Comparison of ENCODE assay signal across 26 mouse cellular contexts in genomic region chr9:97069911-97070310, GRCm38 (mm10). TPM values are rescaled to one million over a fixed set of nuclear protein-coding genes. Genes with fewer than 3 reads are reported as not detected.
DNase-seq lines count a peak whose midpoint lies in the region; ATAC-seq and TF ChIP-seq lines count a peak whose summit lies in the region.
"Had no signal": no experiment of that assay in that cellular context is flagged by ENCODE, and none has a peak within 500 bp of the region (broad histone marks: within the 10 kb centered on the region; RNA-seq: fewer than 3 reads in every experiment).

No protein-coding gene starts in this region.

- 0 out of 2 replicates have a peak, but pooled peaks have one; percentile 34 for ATAC-seq in intestine, embryonic 16.5 days
- no peak for ATAC-seq in intestine, postnatal 0 days
- no peak for ATAC-seq in midbrain, embryonic 11.5 days (ENCODE audit: low FRiP score)
- no peak for ATAC-seq in midbrain, embryonic 15.5 days (replicated peaks)
- no peak for ATAC-seq in activated CD4-positive, CD25-positive, alpha-beta regulatory T cell, adult 4 months
- ATAC-seq: forebrain, embryonic 14.5 days; forebrain, embryonic 16.5 days; Patski had no signal

- no peaks in the 10 kb centered on the region for H3K4me1 ChIP-seq in intestine, embryonic 16.5 days (ENCODE audit: control insufficient read depth, insufficient read depth, low read length)
- H3K4me1 ChIP-seq in intestine, postnatal 0 days (replicated peaks; ENCODE audit: control insufficient read depth, insufficient read depth, low read length): no peaks in the 10 kb centered on the region
- H3K4me1 ChIP-seq in midbrain, embryonic 11.5 days (ENCODE audit: control insufficient read depth, insufficient read depth, low read length): peaks cover 6% of the 10 kb centered on the region
- H3K4me1 ChIP-seq in midbrain, embryonic 15.5 days: 0 out of 2 replicates have a peak, but pooled peaks cover 3% of the 10 kb centered on the region
- H3K4me1 ChIP-seq: embryonic facial prominence, embryonic 12.5 days; embryonic facial prominence, embryonic 15.5 days had no signal

- H3K9me3 ChIP-seq in intestine, embryonic 16.5 days (ENCODE audit: control insufficient read depth, low read length): no peaks in the 10 kb centered on the region
- H3K9me3 ChIP-seq in intestine, postnatal 0 days (ENCODE audit: control insufficient read depth): no peaks in the 10 kb centered on the region
- H3K9me3 ChIP-seq in midbrain, embryonic 11.5 days (ENCODE audit: control insufficient read depth, low read length): no peaks in the 10 kb centered on the region
- no peaks in the 10 kb centered on the region for H3K9me3 ChIP-seq in midbrain, embryonic 15.5 days
- H3K9me3 ChIP-seq: embryonic facial prominence, embryonic 12.5 days; embryonic facial prominence, embryonic 15.5 days; forebrain, embryonic 10.5 days; forebrain, embryonic 12.5 days; G1E had no signal

- H3K4me3 ChIP-seq in intestine, embryonic 16.5 days (ENCODE audit: low read length): no peak overlapping the region
- no peak overlapping the region for H3K4me3 ChIP-seq in intestine, postnatal 0 days (ENCODE audit: low read depth, low read length)
- no peak overlapping the region for H3K4me3 ChIP-seq in midbrain, embryonic 11.5 days (ENCODE audit: low read depth, low read length)
- H3K4me3 ChIP-seq in midbrain, embryonic 15.5 days: no peak overlapping the region
- H3K4me3 ChIP-seq in myocyte: no peak overlapping the region
- H3K4me3 ChIP-seq: embryonic facial prominence, embryonic 12.5 days; embryonic facial prominence, embryonic 15.5 days; erythroblast, embryonic 14.5 days; forebrain, embryonic 10.5 days; forebrain, embryonic 12.5 days had no signal

- no peaks in the 10 kb centered on the region for H3K36me3 ChIP-seq in intestine, embryonic 16.5 days (ENCODE audit: control insufficient read depth, insufficient read depth, low read length)
- no peaks in the 10 kb centered on the region; the same call in 1 of the 2 replicates for H3K36me3 ChIP-seq in intestine, postnatal 0 days (ENCODE audit: control insufficient read depth, insufficient read depth)
- H3K36me3 ChIP-seq in midbrain, embryonic 11.5 days (ENCODE audit: control insufficient read depth, insufficient read depth, low read length): no peaks in the 10 kb centered on the region
- H3K36me3 ChIP-seq in midbrain, embryonic 15.5 days (replicated peaks): no peaks in the 10 kb centered on the region
- no peaks in the 10 kb centered on the region for H3K36me3 ChIP-seq in myocyte (ENCODE audit: control insufficient read depth, insufficient read depth)
- H3K36me3 ChIP-seq: embryonic facial prominence, embryonic 12.5 days; forebrain, embryonic 12.5 days had no signal

- WGBS in intestine, embryonic 16.5 days: 68% methylated on average over 5 of the region's 5 CpGs
- WGBS in intestine, postnatal 0 days: 66% methylated on average over 5 of the region's 5 CpGs
- WGBS in midbrain, embryonic 11.5 days: 81% methylated on average over 5 of the region's 5 CpGs
- 77% methylated on average over 5 of the region's 5 CpGs for WGBS in midbrain, embryonic 15.5 days

- TF ChIP-seq POLR2A in myocyte (IDR thresholded peaks at IDR 0.05; ENCODE audit: insufficient read length, low read depth): no peak

- no peak overlapping the region for H3K9ac ChIP-seq in intestine, embryonic 16.5 days (ENCODE audit: low read depth, low read length)
- H3K9ac ChIP-seq in intestine, postnatal 0 days (ENCODE audit: low read depth, low read length): no peak overlapping the region
- H3K9ac ChIP-seq in midbrain, embryonic 11.5 days (ENCODE audit: low read length): no peak overlapping the region
- no peak overlapping the region for H3K9ac ChIP-seq in midbrain, embryonic 15.5 days
- H3K9ac ChIP-seq: embryonic facial prominence, embryonic 12.5 days; embryonic facial prominence, embryonic 15.5 days; forebrain, embryonic 12.5 days had no signal

- H3ac ChIP-seq in myocyte (ENCODE audit: control insufficient read depth, insufficient read length): no peak overlapping the region

- no peaks in the 10 kb centered on the region for H3K27me3 ChIP-seq in intestine, embryonic 16.5 days (replicated peaks; ENCODE audit: control insufficient read depth, insufficient read depth, low read length)
- H3K27me3 ChIP-seq in intestine, postnatal 0 days (replicated peaks; ENCODE audit: control insufficient read depth, insufficient read depth, low read length): no peaks in the 10 kb centered on the region
- H3K27me3 ChIP-seq in midbrain, embryonic 11.5 days (ENCODE audit: control insufficient read depth, insufficient read depth, low read length): no peaks in the 10 kb centered on the region
- H3K27me3 ChIP-seq in midbrain, embryonic 15.5 days (replicated peaks): no peaks in the 10 kb centered on the region
- no peaks in the 10 kb centered on the region for H3K27me3 ChIP-seq in myocyte (ENCODE audit: control insufficient read depth, insufficient read depth, insufficient read length)
- H3K27me3 ChIP-seq: embryonic facial prominence, embryonic 12.5 days; embryonic facial prominence, embryonic 15.5 days; forebrain, embryonic 12.5 days; Patski had no signal

- H3K27ac ChIP-seq in intestine, embryonic 16.5 days (ENCODE audit: low read length): no peak overlapping the region
- no peak overlapping the region for H3K27ac ChIP-seq in intestine, postnatal 0 days (ENCODE audit: low read depth, low read length)
- no peak overlapping the region for H3K27ac ChIP-seq in midbrain, embryonic 11.5 days (ENCODE audit: low read depth, low read length)
- H3K27ac ChIP-seq in midbrain, embryonic 15.5 days: no peak overlapping the region
- H3K27ac ChIP-seq: embryonic facial prominence, embryonic 12.5 days; embryonic facial prominence, embryonic 15.5 days; forebrain, embryonic 10.5 days; forebrain, embryonic 12.5 days had no signal

- peak; percentile 26 for DNase-seq in midbrain, embryonic 11.5 days (ENCODE audit: low spot score, missing footprints)
- peak; percentile 56 for DNase-seq in R1 (ENCODE audit: low read depth, low spot score)
- DNase-seq in adrenal gland, postnatal 14 days: no peak
- DNase-seq: adrenal gland, adult 8-10 months; adrenal gland, postnatal 25 days; cerebellum, adult 11 months; cerebellum, adult 18-20 months; cerebellum, adult 8-10 months; cerebellum, adult 9-11 months; cerebellum, postnatal 14 days; cerebellum, postnatal 36 days; embryo, embryonic 11 days had no signal

- no peak overlapping the region for H3K4me2 ChIP-seq in intestine, embryonic 16.5 days (ENCODE audit: low read depth, low read length)
- H3K4me2 ChIP-seq in intestine, postnatal 0 days (replicated peaks; ENCODE audit: low read depth): no peak overlapping the region
- no peak overlapping the region for H3K4me2 ChIP-seq in midbrain, embryonic 11.5 days
- H3K4me2 ChIP-seq in midbrain, embryonic 15.5 days: no peak overlapping the region
- no peak overlapping the region for H3K4me2 ChIP-seq in myocyte (ENCODE audit: low read depth)
- H3K4me2 ChIP-seq: embryonic facial prominence, embryonic 12.5 days; embryonic facial prominence, embryonic 15.5 days; forebrain, embryonic 12.5 days had no signal

- TF ChIP-seq CTCF in intestine, postnatal 0 days (IDR thresholded peaks at IDR 0.05; ENCODE audit: low read depth): no peak

- no peaks in the 10 kb centered on the region for H3K79me2 ChIP-seq in myocyte (ENCODE audit: control insufficient read depth, insufficient read depth)

TF ChIP-seq in myocyte, 11 proteins besides CTCF, POLR2A, EP300 and RAD21:
- TF ChIP-seq E2F4 (IDR thresholded peaks at IDR 0.05; ENCODE audit: insufficient read depth) (no peak), SRF (IDR thresholded peaks at IDR 0.05; ENCODE audit: control insufficient read depth, insufficient read length, low read depth) (no peak), MYOD1 (IDR thresholded peaks at IDR 0.05; ENCODE audit: control insufficient read depth in 1 of 3, insufficient read length in 2 of 3, low read depth in 2 of 3) (peak; percentile 51 to 76 (median 68)), REST (IDR thresholded peaks at IDR 0.05; ENCODE audit: insufficient read depth, insufficient read length) (no peak), POLR2AphosphoS2 (IDR thresholded peaks at IDR 0.05; ENCODE audit: insufficient read length, low read depth) (no peak), MYOG (IDR thresholded peaks at IDR 0.05; ENCODE audit: control insufficient read depth in 1 of 3, insufficient read depth in 1 of 3, insufficient read length in 2 of 3, low read depth in 2 of 3) (peak; percentile 5 to 72 (median 18)), CEBPB (IDR thresholded peaks at IDR 0.05; ENCODE audit: insufficient read depth, poor library complexity, severe bottlenecking) (no peak)

RNA-seq across cellular contexts. Expression of gene Slc25a36, which starts 41.0 kb away (rescaled TPM):
- polyA plus RNA-seq in intestine, embryonic 16.5 days (2015; fragmentation: Nextera tagmentation; extraction: Ambion mirVana): 45.1 and 49.4 TPM in 2 replicates
- 47.7 and 56.9 TPM in 2 replicates for polyA plus RNA-seq in intestine, postnatal 0 days (2015; fragmentation: Nextera tagmentation; extraction: Ambion mirVana)
- polyA plus RNA-seq in midbrain, embryonic 11.5 days (2014; fragmentation: Nextera tagmentation; extraction: Ambion mirVana): 81.4 and 87.4 TPM in 2 replicates
- polyA plus RNA-seq in midbrain, embryonic 15.5 days (2015; fragmentation: Nextera tagmentation; extraction: Ambion mirVana): 68.4 and 76.7 TPM in 2 replicates
- polyA plus RNA-seq in myocyte (2012; fragmentation: generic; extraction: Trizol): 6.5 TPM
- 10 to 100 TPM; 50.2 to 59.9 TPM for polyA plus RNA-seq in activated CD4-positive, CD25-positive, alpha-beta regulatory T cell, adult 4 months (2017; shearing (Covaris generic))
- 75.4 and 82.8 TPM in 2 replicates for total RNA-seq in adrenal gland, postnatal 14 days (2021)

RNA-seq across cellular contexts. Expression of gene Spsb4, which starts 51.3 kb away (rescaled TPM):
- polyA plus RNA-seq in intestine, embryonic 16.5 days (2015; fragmentation: Nextera tagmentation; extraction: Ambion mirVana): 28.7 and 34.0 TPM in 2 replicates
- polyA plus RNA-seq in intestine, postnatal 0 days (2015; fragmentation: Nextera tagmentation; extraction: Ambion mirVana): 23.4 and 25.0 TPM in 2 replicates
- polyA plus RNA-seq in midbrain, embryonic 11.5 days (2014; fragmentation: Nextera tagmentation; extraction: Ambion mirVana): 107 and 115 TPM in 2 replicates
- polyA plus RNA-seq in midbrain, embryonic 15.5 days (2015; fragmentation: Nextera tagmentation; extraction: Ambion mirVana): 31.7 and 39.0 TPM in 2 replicates
- 0.78 TPM for polyA plus RNA-seq in myocyte (2012; fragmentation: generic; extraction: Trizol)
- under 1 TPM in 1 of 2 experiments, not detected in 1; 0.22 TPM for polyA plus RNA-seq in activated CD4-positive, CD25-positive, alpha-beta regulatory T cell, adult 4 months (2017; shearing (Covaris generic))
- total RNA-seq in adrenal gland, postnatal 14 days (2021): 1.5 and 1.7 TPM in 2 replicates
- total RNA-seq: G1E had no signal
- polyA plus RNA-seq: G1E had no signal

Comparison
In these comparisons a context has a peak if more than half of its experiments do, and no peak if none do; other contexts are left out.
1. RNA of gene Spsb4, which starts 51.3 kb away (polyA plus RNA-seq): 107 to 115 TPM in midbrain, embryonic 11.5 days, 31.7 to 39.0 TPM in midbrain, embryonic 15.5 days, 28.7 to 34.0 TPM in intestine, embryonic 16.5 days and 23.4 to 25.0 TPM in intestine, postnatal 0 days; 0.78 TPM in myocyte (single experiment) and 0.22 TPM in activated CD4-positive, CD25-positive, alpha-beta regulatory T cell, adult 4 months; every median in the first group is over 10 times any median in the second.